Mouse (Mus musculus): ENCODE data around the gene Wdr86.
"Not testable (repeated sequence)": the region's sequence is repeated elsewhere in the genome, so short reads cannot be mapped to it uniquely, and the experiment has no call there.

Wdr86 gene

DNA sequence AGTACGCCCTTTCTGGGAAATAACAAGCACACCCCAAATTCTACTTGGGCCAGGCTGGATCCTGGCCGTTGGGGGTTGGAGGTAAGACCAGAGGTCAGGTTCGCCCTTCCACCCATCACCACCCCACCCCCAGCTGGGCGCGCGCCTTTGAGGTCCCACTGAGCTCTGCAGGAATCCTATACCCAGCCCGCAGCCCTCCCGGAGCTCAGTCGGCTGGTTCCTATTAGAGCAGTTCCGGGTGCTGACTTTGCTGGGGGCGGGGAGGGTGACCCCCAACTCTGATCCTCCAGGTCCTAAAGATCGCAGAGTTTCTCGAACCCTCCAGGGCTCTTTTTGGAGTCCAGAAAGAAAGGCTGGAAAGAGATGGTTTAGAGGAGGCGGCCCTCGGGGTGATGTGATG is 459 bp upstream of the Wdr86 start:
- no peak for DNase-seq

DNA sequence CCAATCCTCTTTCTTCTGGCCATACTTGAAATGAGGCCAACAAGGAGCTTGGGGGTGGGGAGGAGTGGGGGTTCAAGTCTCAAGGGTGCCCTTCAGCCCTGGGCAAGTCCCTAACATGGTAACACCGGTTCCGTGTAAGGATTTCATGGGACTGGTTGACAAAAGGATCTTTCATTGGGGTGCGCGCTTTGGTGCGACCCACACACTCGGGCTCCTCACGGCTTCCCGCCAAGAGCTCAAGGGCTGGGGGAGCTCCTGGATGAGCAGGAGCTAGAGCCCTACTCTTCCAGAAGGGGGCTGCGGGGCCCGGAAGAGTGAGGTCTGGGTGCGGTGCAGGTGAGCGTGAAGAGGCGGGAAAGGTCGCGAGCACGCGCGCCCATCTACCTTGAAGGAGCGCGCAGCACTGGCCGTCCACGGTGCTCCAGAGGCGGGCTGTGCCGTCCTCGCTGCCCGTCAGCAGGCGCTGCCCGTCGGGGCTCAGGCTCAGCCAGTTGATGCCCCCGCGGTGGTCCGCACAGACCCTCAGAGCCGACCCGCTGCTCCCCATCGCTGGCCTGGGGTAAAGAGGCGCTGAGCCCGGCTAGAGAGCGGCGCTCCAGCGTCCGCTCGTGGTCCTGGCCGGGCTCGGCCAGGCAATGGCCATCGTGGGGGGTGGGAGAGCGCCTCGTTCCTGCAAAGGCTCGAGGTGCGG is 585 bp downstream of the Wdr86 start:
- no peak for DNase-seq

DNA sequence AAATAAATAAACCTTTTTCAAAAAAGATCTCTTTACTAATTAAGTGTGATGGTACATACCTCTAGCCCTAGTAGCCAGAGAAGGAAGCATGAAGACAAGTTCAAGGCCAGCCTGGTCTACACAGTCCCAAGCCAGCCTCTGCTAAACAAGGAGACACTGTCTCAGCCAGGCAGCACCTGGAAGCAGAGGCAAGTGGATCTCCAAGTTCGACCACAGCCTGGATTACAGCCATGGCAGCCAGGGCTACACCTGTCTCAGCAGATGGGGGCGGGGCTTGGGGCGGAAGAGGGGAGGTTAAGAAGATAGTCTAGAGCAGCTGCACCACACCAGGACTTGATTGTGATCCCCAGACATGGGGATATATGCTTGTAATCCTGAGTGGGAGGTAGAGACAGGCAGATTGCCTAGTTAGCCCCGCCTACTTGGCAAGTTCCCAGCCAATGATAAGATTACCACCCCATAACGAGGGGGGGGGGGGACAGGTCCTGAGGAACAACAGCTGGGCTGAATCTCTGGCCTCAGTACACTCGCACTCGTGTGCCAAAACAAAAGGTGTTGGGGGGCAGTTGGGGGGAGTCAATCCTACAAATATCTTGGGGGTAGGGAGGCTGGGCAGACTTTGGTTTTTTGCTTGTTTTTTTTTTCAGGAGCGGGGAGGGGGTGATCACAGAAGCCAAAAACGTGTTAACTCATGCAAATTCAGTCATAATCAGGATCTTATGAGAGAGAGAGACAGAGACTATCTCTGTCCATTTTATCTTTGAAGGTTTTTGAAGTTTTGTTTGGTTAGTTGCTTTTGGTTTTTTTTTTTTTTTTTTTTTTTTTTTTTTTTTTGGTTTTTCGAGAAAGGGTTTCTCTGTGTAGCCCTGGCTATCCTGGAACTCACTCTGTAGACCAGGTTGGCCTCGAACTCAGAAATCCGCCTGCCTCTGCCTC is 3.4 kb downstream of the Wdr86 start:
- no peak for DNase-seq

DNA sequence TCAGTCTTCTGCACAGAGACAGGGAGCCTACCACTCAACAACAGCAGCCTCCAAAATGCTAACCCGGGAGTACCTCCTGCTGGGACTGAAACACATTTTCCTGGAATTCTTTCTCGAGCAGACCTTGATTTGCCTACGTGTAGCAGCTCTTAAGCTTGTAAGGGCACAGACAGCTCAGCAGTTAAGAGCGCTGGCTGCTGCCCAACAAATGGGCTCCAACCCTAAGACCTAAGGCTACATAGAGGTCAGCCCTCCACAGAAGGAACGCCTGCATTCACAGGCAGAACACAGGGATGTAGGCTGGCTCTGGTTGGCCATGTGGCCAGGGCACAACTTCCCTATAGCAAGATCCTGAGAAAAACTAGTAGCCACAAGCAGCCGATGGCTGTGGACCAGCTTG is 4.6 kb downstream of the Wdr86 start:
- DNase-seq, result no peak

DNA sequence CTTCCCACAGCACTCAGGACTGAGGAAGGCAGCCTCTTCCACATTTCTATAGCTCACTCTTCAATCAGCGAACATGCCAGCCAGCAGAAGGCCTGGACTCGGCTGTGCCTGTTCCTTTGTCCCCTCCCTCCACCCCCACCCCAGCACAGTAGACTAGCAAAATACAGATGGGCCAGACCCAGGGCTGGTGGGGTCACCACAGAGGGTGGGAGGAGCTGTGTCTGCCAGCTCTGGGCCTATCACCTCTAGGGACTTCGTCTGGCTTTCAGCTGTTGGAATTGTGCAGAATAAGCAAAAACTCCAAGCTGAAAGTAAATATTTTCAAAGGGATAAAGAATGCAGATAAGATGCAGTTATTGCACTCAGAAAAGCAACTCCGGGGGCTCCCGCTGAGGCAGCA is 5.7 kb downstream of the Wdr86 start:
- DNase-seq, result no peak

DNA sequence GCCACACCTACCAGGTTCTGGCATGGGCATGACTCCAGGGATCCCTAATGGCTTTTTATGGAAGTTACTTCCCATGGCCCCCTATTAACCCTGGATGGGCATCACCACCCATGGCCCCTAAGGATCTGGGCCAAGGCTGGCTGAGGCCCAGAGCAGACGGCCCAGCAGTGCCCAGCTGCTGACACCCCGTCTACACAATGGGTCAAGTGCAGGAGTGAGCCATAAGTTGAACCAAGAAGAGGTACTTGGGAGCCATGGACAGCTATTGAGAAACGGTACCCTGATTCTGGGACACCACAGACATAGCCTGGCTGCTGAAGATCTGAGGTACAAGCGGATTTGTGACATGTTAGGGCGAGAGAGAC is 6.3 kb downstream of the Wdr86 start:
- DNase-seq, result no peak

DNA sequence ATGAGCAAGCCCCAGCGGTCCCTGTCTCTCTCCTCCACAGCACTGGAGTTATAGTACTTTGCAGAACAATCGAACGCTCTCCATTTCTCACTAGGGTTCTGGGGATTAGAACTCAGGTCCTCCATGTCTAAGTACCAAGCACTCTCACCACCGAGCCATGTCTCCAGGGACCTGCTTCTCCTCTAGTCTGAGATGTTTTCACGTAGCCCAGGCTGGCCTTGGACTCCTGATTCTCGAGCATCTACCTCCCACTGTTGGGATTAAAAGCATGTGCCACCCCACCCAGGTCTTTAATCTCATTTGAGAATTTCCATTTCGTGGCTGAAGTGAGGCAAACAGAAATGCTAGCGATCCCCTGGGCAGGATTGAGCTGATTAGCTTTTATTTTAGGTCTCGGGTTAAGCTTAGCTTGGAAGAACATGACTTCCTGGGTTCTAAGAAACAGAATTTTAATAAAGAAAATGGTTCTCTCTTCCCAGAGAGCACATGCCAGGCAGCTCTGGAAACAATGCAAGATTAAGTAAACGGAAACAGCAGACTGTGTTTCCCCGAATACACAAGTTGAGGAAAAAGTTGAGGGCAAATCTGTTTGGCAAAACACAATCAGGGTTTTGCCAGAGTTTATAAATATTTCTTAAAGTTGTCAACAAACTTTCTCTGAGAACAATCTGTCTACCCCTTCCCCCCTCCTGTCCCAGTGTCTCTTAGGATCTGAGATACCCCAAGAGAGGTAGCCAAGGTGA is 6.8 kb downstream of the Wdr86 start:
- DNase-seq, result no peak

DNA sequence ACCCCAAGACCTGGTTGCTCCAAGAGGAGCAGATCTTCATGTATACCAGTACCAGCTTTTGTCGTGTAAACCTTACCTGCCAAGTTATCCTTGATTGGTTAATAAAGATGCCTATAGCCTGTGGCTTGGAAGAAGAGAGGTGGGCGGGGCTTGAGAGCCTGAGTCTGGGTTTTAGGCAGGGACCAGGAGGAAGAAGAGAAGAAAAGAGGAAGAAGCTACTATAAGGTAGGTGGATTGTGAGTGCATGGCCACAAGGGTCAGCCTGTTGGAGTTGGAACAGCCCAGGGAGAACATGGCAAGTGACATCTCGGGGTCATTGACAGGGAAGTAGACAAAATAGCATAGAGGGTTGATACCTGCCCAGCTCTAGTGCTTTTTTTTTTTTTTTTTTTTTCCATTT is 10.7 kb downstream of the Wdr86 start:
- no peak for DNase-seq

DNA sequence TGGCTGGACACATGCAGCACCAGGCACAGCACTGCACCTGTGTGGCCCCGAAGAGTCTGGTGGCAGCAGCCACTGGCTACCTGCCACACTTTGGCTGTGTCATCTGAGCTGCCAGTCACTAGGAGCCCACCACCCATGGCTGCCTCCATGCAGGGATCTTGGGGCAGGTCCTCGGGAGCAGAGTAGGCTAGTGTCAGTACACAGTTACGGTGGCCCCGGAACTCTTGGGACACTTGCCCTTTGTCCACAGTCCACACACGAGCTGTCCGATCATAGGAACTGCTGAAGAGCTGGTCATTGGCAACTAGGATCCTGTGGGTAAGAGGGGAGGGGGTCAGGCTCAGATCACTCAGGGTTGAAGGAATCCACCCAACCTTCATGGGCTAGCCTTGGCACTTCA is 12.5 kb downstream of the Wdr86 start:
- no peak for DNase-seq

DNA sequence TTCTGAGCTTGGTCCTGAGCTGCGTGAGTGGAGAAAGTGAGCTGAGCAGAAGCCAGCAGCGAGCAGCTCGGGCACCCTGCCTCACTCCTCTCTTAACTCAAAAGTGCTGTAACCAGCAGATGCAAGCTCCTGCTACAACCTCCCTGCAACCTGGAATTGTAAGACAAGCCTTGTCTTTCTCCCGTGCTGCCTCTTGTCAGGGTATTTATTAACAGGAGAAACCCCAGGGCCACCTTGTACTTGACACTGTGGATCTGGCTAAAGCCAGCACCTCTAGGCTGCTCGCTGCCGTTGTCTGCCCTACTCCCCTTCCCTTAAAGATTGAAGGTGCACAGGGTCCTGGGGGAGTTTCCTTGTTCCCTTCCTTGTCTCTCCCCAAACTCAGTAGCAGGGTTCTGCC is 16.5 kb downstream of the Wdr86 start:
- no peak for DNase-seq

DNA sequence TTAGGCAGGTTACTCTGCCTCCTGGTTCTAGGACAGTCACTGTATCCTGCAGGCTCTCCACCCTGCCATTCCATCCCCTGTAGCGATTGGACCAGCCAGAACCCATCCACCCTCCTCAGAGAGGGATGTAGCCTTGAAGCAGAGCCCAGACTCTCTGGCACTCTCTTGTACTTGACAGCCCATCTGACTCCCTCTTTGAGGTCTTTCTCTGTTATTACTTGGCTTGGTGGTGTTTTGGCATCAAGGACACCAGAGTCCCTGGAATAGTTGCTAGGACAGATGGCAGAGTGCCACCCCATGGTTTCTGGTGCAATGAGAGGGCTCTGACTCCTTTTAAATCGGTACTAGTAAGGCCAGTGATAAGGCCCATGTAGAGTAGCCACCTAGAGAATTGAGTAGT is 17.3 kb downstream of the Wdr86 start:
- no peak for DNase-seq

DNA sequence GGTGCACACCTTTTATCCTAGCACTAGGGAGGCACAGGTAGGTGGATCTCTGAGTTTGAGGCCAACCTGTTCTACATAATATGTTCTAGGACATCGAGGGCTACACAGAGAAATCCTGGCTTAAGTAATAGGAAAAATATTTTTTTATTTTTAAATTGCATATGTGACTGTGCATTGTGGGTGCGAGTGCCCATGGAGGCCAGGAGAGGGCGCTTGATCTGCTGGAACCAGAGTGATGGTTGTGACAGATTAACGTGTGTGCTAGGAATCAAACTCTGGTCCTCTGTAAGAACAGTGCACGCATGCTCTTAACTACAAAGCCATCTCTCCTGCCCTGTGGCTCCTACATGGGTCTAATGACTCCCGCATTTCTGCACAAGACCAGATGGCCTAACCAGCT is 18.9 kb downstream of the Wdr86 start:
- no peak for DNase-seq

DNA sequence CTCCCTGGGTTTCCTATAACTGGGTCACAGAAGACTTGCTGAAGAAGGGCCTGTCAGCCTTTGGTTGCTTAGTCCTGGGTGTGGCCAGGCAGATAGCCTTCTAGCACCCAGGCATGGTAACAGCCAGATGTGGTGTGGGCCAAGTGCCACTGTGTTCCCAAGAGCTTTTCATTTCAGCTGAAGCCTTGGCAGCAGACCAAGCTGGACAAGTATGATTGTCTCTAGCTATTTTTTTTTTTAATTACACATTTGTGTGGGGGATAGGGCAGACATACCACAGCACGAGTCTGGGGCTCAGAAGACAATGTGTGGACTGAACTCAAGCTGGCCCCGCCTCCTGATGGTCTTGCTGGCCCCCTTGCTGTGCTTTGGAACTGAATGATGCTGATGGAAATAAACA is 20.6 kb downstream of the Wdr86 start:
- no peak for DNase-seq

DNA sequence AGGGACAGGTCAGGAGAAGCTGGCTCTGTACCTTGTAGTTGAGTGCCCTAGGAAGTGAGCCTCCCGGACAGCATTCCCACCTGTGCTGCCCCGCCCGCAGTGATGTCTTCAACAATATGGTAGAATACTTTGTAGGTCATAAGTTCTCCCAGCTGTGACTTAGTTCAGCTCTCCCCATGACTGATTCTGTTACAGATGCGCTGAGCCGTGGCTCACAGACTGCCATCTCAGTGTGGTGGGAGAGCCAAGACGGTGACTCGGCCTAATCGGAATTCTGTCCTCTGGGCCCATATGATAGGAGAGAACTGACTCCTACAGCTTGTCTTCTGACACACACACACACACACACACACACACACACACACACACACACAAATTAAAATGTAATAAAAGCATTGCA is 25.9 kb downstream of the Wdr86 start:
- DNase-seq, result no peak

DNA sequence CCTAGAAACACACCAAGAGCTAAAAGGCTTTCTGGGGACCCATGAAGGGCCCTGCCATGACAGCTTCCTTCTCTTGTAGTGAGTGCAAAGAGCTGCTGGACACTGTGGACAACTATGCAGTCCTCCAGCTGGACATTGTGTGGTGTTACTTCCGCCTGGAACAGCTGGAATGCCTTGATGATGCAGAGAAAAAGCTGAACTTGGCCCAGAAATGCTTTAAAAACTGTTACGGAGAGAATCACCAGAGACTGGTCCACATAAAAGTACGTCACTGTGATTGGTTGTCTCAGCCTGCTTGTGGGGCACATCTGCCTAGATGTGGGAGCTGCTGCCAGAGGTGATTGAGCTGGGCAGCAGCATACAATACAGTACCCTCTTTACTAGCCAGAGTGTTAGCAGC is 29.3 kb downstream of the Wdr86 start:
- DNase-seq, result no peak

DNA sequence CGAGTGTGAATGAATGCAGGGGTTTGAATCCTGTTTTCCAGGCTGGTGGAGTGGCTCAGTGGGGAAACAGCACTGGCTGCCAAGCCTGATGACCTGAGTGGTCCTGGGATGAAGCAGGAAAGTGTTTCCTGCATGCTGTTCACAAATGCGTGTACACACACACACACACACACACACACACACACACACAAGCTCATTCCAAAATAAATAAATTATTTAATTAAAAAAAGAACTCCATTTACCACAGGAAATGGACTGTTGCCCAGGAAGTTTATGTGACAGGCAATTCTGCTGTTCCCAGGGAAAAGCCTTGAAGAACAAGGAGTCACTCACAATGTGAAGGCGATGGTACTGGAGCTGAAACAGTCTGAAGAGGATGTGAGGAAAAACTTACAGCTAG is 33.8 kb downstream of the Wdr86 start:
- DNase-seq, result no peak

DNA sequence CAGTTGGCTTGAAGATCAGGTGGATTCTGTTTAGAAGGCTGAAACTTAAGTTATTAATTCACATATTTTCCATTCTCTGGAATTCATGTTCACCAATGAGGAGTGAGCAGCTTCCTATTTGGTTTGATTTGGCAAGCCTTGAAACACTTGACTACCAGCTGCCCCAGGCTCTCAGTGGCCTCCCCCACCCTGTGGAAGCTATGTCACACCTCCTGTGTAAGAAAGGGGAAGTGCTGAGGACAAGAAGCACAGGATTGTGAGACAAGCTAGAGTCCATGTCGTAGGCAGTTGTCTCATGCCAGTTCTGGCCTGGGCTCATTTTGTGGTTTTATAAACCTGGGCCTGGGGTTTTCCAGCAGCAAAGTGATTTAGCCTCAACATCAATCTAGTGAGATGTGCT is 42.8 kb downstream of the Wdr86 start:
- DNase-seq, result no peak

DNA sequence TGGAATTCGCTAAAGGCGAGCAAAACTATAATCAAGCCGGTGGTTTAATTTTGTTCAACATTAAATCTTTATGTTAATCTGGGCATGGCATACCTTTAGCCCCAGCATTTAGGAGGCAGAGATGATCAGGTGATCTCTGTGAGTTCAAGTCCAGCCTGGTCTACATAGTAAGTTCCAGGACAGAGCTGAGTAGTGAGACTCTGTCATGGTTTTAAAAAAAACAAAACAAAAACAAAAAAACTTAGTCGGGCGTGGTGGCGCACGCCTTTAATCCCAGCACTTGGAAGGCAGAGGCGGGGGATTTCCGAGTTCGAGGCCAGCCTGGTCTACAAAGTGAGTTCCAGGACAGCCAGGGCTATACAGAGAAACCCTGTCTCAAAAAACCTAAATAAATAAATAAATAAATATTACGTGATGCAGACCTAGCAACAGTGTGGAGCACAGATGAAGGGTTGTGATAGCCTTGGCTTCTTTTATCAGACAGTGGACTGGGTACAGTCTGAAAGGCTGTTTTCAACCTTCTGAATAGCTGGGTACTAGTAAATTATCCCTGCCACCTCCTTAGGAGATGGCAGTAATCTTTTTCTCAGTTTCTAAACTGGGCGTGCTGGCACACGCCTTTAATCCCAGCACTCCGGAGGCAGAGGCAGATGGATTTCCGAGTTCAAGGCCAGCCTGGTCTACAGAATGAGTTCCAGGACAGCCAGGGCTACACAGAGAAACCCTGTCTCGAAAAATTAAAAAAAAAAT is 43.7 kb downstream of the Wdr86 start:
- not testable (repeated sequence) for DNase-seq

DNA sequence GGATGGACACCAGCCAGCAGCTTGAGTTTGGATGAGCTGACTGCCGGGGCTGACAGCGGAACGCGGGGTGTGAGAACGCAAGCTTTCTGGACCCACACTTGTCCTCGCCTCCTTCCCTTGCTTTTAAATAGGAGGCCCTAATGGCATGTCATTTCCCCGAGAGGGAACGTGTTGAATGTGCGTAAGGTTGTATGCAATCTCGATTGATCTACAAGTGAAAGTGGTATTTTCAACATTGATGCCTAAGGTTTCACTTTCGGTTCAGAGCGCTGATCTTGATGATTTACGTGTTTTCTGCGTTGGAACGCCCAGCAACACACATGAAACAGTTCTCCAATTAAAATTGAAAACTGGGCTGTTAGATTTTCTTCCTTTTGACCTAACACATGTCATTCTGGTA is 44.4 kb downstream of the Wdr86 start:
- no peak for DNase-seq

DNA sequence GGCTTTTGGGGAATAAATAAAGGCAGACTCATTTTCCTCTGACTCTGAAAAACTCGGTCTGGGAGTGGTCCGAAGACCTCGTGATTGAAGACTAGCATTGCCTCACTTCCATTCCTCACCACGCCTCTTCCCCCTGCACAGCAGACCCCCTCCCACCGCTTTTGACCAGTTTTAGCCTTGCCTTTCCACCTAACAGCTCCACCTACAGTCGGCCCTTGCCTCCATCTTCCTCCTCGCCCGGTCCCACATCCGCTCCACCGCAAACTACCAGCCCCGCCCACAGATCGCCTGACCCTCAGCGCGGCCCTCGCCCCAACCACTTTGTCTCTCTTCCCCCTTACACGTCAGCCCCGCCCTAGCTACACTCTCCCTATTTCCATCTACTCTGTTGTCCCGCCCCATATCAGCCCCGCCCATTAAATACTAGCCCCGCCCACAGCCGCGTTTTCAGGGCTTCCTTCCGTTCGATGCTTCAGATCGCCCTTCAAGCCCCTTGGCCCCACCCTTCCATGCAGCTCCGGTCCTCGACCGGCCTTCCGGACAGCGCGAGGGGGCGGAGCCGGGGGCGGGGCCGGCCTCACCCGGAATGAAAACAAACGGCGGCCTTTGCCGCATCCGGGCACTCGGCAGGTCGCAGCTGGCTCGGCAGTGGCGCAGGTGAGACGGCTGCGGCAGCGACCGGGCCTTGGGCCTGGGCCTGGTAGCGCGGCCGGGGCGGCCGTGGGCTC is 45.0 kb downstream of the Wdr86 start, which contains the start of gene Nub1:
Gene Nub1, plus strand, starts transcription at position 167 of the 728 bp plus-strand sequence.
- peak; percentile 98 for DNase-seq

DNA sequence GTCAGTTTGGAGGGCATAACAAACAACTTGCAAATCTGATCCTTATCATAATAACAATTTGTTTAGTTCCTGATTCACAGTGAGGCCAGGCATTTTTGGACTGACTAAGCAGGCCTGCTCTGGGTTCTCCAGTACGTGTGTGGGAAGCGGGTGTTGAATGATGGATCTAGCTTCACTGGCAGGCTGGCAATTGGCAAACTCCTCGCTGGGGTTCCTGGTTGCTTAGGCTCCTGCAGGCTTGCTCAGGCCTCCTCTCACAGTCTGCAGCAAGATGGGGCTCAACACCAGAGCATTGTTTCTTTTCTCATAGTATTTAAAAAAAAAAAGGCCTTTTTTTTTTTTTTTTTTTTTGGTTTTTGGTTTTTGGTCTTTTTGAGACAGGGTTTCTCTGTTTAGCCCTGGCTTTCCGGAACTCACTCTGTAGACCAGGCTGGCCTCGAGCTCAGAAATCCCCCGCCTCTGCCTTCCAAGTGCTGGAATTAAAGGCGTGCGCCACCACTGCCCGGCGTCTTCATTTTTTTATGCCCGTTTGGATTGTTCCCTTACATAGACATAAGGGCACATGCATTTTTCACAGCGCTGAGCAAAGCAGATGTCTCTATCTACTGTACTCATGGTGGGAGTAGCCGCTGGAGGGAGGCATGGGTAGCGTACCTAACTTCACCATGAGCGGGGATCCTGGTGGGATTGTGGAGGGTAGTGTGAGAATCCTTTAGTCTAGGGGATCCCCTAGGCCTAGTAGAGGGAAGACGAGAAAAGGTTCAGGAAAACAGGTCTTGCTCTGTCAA is 45.8 kb downstream of the Wdr86 start:
- DNase-seq, result peak; percentile 12 to 45

Measured in thymus, adult 18-20 months (tissue).